Mouse (Mus musculus) 416B (cell line): Measurements from ENCODE around the gene Vps18.
A peak's percentile ranks its signal among the peaks of the same experiment; 100 is the strongest.

Source experiments
- DNase-seq: peaks from one replicate; pipeline ENCODE4 v3.0.0; 2011; ENCODE audit warnings: low read depth

Vps18 gene

DNA sequence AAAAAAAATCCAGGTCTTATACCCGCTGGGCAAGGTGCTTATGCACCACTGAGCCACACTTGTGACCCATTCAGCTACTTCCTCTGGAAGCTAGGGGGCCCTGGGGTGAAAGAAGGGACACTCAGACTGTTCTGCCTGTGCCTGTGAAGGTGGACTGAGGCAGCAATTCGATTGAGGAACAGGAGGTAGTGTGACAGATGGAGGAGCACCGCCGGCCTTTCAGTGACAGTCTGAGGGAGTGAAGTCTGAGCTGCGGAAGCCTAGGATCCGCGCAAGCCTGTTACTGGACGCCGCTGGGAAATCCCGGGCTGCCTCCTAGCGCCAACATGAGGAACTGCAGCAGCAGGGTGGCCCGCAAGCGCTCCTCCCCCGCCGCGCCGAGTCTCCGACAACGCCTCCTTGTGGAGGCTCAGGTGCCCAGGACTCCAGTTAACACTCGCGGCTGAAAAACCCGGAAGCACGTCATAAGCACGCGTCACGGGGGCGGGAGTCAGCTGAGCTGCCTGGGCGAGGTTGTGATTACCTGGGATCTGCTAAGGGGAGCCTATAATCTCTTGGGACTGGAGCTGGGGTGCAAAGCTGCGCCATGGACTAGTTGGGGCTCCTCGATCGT lies at the start of gene Vps18:
Vps18 (plus strand) TSS at position 471 of the 613 bp plus-strand sequence.
- DNase-seq: peak; percentile 97

DNA sequence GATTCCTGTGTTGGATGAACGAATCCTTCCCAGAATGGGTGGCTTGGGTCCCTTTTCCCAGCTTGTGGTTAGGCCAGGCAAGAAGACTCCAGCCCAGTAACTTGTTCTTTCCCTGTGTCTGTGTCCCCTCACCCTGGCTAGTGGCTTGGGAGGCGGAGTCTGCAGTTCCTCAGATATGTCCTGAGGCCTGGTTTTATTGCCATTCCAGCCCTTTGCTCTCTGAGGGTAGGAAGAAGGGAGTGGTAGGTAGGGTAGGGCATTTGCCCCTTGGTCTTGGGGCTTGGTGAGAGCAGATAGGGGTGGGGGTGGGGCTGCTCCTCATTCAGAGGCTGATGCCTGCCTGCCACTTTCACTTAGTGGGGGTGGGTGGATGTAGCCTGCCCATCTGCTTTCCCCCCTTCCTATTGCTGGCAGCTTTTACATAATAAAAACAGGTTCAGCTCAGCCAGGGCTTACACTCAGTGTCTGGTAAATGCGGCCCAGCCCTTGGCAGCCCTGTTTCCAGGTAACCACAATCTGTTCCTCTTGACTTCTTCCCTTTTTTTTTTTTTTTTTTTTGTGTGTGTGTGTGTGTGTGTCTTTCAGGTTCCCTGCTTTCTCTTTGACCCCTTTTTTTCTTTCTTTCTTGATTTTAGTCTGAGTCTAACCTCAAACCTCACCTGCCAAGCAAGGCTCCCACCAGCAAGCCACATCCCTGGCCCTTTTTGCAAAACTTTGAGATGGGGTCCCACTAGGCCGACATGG lies 48.3 kb upstream of the Vps18 start:
- peak; percentile 23 for DNase-seq

DNA sequence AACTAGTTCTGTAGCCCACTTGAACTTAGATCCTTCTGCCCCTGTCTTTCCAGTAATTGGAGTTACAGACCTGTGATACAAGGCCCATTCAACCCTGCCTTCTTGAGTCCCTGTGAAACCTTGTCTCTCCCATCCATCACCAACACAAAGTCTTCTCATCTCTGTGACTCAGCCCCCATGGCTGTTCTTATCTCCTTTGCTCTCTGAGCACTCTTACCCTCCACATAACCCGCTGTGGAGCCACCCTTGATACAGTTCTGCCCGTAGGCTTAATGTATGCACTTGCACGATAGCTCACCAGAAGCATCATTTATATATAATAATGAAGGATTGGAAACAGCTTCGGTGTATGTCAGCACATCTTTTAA lies 47.7 kb upstream of the Vps18 start:
- DNase-seq: no peak

DNA sequence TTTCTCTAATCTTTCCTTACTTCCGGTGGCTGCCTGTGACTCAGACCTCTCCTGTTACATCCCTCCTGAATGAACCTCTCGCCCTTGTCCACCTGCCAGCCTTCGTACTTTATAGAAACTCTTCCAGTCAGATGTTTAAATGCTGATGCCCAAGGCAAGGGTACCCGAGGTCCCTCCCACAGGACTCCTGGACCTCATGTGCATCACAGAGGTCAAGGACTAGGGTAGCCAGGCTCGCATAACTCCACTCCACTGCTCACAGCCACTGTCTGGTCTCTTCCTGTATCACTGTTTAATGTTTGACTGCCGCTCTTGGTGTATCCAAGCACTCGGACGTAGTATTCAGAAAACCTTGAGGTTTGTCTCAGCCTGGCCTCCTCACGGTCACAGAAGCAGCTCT lies 46.0 kb upstream of the Vps18 start:
- DNase-seq: no peak

DNA sequence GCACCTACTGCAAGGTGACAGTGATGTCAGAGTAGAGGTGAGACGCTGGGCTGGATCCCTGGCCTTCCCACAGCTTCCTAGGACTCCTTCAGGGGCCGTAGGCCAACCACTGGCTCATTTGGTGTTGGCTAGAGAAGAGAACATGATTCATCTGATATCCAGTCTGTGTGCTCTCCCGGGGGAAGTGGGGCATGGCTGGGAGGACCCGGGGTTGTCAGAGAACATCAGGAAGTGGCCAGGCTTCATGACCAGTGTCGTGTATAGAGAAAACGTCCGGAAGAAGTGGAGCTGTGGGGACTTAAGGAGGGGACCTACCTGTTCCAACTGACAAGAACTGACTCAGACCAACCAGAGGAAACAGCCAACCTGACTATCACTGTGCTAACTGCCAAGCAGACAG lies 43.3 kb upstream of the Vps18 start:
- peak; percentile 76 for DNase-seq

DNA sequence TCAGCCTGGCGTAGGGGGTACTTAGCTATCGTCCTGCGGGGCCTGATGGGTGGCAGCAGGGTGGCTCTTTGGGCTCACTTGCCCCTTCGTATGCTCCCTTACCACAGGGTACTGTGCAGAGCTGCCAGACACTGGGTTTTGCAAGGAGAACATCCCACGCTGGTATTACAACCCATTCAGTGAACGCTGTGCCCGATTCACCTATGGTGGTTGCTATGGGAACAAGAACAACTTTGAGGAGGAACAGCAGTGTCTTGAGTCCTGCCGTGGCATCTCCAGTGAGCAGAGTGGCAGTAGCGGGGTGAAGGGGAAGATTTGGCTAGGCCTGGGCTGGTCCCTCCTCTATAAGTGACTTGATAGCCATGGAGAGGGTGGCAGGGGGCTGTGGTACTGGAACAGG lies 40.6 kb upstream of the Vps18 start:
- DNase-seq: no peak

DNA sequence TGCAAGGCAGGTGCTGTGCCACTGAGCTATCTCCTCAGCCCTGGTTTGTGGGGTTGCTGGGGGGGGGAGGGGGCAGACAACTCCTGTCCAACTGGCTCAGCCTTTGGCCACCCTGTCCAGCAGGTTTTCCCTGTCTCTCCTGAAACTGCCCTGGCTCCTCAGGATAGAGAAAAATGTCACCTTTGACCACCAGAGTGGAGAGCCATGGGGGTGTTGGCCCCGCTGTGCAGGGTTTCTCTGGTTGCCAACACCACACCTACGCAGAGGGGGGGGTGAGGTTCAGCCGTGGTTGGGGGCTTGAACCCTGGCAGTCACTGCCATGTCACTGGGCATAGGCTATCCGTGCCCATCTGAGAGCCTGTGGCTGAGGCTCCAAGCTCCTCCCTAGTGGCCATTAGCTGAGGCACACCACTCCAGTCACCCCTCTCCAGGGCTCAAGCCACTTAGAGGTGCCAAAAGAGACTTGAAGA lies 38.9 kb upstream of the Vps18 start:
- DNase-seq: no peak

DNA sequence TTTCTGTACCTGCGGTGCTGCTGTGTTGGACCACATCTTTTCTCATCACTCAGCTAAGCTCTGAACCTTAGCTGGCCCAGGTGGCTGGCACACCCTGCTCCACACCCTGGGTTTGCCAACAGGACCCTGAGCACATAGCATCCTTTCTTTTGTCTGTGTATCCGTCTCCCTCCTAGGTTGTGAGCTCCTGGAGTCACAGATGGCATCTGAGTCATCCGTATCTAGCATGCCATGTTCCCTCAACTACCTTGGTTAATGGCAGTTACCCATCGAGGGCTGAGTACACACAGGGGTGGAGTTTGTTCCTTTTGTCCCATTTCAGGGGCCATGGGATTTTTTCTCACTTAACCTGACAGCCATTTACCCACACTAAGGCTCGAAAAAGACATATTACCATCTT lies 38.2 kb upstream of the Vps18 start:
- DNase-seq: no peak

DNA sequence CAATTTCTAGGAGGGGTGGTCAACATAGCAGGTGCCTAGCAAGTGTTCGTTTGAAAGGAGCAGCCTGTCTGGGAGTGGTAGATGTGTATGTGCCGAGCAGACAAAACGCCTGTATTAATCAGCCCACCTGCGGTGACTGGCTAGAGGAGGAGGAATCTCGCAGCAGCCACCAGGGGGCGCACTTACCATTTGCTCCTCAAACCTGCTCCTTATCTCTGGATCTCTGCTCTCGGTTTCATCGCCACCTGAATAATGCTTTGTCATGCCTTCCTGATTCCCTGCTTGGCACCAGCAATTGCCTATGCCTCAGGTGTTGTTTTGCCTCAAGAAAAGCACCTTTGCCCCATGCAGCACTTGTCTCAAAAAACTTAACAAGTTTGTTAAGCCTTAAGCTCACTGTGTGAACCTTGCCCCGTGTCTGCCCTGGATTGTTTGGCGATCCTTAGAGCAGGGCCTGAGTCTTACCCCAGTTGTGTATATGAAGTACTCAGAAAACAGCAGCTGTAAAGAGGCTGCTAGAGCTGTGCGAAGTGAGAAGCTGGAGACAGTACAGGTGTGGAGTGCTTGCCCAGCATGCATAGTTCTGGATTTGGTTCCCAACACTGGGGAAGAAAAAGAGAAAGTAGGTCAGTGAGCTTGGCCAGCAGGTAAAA lies 37.6 kb upstream of the Vps18 start:
- peak; percentile 91 for DNase-seq

DNA sequence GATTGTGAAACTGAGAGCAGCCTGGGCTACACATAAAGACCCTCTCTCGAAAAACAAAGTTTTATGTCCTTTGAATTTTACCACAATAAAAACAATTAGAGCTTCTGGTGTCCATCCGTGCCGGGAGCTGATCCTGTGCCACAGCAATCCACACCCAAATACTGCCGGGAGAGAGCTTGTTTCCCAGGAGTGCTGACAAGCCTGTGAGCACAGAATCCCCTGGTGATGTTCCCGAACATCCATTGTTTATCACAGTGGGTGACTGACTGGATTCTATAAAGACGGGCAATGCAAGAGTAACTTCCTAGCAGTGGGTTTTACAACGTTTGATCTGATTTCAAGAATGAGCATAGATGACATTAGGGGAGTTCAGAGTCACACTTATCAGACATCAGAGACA lies 33.6 kb upstream of the Vps18 start:
- DNase-seq: no peak

DNA sequence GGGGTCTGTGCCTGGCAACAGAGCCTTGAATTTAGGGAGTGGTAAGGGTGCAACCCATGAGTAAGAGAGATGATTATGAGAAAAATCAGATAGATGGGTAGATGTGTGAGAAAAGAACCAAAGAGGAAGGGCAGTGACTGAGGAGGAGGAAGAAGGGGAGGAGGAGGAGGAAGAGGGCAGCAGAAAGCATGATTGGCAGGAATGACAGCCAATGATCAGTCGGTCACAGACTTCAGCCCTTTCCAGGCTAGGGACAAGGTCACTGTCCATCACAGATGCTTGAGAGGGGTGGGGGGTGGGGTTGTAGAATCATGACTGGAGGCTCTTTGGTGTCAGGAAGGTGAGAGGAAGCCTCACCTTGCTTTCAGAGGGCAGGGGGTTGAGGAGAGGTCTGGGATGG lies 28.0 kb upstream of the Vps18 start:
- peak; percentile 78 for DNase-seq

DNA sequence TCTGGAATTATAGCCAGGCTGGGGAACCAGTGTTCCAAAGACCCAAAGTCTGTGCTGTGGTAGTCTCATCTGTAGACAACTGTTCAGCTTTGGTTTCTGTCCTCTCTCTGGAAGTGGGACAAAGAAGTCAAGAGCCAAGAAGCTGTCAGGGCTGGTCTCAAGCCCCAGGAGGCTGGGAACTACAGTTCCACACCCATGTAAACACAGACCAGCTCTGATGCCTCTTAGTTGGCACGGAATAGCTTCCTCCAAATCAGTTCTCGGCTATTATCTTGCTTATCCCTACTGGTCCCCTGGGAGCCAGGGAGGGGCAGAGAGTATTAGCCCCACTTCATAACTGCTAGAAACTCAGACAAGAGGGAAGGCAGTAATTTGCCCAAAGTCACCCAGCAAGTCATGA lies 27.2 kb upstream of the Vps18 start:
- no peak for DNase-seq

DNA sequence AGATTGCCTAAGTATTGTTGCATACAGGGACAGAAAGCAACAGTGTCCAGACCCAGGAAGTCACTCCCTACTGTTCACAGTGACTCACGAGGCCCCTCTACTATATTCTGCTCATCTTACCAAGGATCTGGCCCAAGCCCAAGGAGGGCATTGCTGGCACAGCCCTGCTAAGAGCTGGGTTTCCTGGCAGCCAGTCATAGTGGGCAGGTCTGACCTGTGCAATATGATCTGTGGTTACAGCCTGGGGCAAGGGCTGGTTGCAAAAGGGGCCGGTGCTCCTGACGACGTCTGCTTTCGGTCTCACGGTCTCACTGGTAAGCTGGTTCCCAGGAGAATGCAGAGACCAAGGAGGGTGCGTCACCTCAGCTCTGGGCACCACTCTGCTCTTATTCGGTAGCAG lies 25.6 kb upstream of the Vps18 start:
- peak; percentile 99 for DNase-seq

DNA sequence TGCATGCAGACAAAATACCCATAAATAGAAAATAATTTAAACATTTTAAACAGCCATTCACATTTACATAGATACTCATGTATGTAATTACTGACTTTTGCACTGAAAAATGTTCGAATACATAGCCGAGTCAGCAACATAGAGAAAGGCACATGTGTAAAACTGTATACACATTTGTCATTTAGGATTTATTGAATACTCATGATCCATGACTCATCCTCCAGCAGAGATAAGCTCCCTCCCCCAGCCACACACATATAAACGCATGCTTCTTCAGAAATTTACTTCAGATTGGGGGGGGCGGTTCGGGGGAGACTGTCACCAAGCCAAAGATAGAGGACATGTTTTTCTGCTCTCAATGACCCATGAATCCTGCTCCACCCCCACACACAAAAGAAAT lies 24.7 kb upstream of the Vps18 start:
- peak; percentile 61 for DNase-seq

DNA sequence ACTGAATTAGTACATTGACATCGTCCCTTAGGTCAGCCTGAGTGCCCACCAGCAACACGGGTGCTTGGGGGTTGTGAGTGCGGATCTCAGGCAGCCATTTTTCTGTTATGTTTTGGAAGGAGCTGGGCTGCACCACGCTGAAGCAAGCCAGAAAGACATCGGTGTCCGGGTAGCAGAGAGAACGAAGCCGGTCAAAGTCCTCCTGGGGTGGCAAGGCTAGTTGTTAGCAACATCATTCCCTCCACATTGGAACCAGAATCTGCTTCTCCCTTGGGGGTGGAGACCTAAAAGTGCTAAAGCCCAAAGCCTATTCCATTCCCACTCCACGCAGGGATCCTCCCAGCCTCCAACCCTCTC lies 18.3 kb upstream of the Vps18 start:
- DNase-seq: no peak

DNA sequence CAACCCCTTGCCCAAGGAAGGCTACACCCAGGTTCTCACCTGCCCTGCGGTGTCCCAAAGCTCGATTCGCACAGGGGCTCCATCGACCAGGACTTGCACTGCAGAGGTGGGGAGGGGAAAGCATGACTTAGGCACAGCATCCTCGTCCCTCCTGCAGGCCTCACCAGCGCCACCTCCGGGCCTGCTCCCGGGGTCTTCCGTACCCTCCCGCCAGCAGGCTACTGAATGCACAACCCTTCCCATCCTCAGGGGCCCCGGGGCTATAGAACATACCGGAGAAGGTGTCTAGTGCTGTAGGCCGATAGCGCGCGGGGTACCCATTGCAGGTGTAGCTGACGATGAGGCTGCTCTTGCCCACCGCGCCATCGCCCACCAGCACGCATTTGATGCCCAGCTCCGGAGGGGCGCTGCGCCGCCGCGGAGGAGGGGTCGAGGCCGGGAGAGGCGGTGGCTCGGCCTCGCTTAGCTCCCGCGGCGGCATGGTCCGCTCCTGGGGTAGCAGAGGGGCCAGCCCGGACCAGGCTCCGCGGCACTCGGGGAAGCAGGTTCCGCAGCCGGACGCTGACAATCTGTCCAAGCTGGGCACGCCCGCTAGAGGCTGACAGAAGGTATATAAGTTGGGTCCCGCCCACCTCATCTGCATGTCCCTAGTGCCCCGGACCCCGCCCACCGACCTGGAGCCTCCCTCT lies 17.8 kb upstream of the Vps18 start, which contains the start of gene Rhov:
Rhov (minus strand) TSS at position 630 of the 689 bp plus-strand sequence.
- DNase-seq: no peak

DNA sequence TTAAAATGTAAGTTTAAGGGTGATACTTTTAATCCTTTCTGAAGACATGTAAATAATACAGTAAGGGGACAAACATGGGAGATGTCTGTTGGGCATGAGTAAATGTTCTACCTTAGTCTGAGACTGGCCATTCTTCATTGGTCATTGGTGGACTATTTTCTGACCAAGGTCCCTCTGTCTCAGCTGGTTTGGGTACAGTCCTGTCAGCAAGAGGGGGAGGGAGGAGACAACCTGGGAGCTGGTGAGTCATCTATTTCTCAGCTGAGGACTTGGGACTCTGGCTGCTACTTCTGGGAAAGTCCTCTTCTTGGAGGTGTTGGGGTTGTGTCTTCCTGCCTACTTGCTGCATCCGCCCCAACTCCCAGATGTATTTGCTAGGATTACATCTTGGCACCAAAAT lies 14.4 kb upstream of the Vps18 start:
- no peak for DNase-seq

DNA sequence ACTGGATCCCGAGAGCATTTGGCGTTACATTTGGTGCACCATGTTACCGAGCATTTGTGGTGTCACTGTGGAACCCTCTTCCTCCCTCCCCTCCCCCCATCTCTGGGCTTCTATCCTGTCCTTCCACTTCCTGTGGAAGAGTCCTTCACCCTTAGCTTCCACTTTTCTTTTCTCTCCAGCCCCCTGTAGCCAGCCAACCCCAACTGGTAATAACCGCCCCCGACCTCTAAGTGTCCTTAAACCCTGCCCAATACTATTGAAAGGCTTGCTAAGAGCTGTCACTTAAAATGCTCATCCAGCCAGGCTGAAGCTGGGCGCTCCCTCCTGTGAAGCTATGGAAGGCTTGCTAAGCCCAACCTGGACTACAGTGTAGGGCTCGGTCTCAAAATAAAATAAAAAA lies 11.6 kb upstream of the Vps18 start:
- DNase-seq: no peak

DNA sequence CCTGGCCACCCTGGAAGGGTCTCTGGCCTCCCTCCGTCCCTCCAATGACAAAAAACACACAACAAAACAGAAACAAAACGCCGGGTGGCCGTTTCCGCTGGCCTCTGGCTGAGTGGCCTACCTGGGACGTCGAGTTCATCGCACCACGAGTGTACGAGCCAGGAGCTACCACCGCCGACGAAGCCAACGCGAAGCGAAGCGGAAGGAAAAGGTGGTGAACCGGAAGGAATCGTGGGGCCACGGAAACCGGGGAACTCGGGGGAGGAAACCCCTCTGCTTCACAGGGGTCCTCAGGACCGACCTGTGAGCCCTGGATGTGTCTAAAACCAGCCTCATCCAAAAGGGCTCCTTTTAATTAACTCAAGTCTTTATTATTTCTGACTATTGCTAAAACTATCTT lies 10.7 kb upstream of the Vps18 start:
- no peak for DNase-seq

DNA sequence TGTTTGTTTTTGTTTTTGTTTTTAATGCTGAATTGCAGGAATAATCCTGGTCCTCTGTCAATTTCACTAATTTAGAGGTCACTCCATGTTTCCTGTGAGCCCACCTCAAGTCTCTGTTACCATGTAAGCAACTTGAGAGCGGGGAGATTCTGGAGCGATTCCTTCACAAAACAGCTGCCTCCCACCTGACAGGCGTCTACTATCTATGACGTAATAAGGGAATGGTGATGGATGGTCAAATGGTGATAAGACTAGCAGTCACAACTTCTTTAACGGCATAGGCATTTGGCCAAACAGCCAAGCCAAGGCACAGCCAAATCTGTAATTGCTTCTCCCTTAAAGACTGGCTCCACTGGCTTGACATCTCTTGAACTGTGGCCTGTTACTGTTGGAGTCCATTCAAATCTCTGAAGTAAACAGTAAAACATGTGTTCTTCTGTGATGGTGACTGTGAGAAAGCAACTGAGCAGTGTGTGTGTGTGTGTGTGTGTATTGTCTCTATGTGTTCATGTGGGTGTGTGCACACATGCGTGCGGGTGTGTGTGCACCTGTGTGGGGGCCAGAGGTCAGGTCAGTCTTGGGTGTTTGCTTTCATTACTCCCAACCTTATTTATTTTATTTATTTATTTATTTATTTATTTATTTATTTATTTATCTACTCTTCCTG lies 6.5 kb upstream of the Vps18 start:
- no peak for DNase-seq

DNA sequence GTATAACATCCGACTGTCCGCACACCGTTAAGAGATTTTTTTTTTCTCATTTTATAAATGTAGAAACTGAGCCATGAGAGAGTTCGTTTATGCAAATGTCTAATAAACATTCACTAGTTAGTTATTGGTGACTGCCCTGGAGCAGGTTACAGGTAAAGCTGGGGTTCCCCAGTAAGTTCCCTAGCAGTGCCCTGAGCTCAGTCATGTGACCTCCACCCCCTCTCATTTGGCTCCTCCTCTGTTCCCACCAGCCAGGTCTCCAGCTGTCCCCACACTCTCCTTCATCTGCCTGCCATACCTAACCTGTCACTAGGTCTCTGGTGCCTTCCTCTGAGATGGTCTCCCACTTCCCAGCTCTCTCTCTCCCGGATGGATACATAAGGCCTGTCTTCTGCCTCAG lies 1.2 kb upstream of the Vps18 start:
- DNase-seq: no peak

DNA sequence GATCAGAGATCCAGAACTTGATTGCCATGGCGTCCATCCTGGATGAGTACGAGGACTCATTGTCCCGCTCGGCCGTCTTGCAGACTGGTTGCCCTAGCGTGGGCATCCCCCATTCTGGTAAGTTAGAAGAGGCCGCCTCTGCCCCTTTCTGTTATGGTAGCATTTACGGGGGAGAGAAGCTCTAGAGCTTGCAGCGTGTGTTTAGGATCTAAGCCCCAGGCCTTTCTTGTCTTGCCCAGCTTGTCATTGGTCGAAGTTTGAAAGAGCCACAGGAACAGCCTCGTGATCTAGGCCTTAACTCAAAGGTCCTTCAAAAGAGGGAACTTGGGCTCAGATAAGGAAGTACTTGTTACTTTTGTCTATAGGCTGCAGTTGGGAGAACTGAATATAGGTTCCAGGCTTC lies 475 bp downstream of the Vps18 start:
- peak; percentile 83 for DNase-seq
